Mouse (Mus musculus): ENCODE data around the gene Lhfp. TPM values are rescaled to one million over a fixed set of nuclear protein-coding genes. Genes with fewer than 3 reads are reported as not detected.

The Lhfp gene
- polyA plus RNA-seq, 1 experiment from 2014 or later = 57.0 TPM

GRCm38 (mm10) chr3:53045697-53046096 lies 4.4 kb downstream of the Lhfp start:
- peaks cover 13% of the 10 kb centered on the region; the same call in 1 of the 2 replicates for H3K27me3 ChIP-seq (ENCODE audit: insufficient read depth, poor library complexity, severe bottlenecking)
- no peak overlapping the region for H3K4me3 ChIP-seq
- H3K4me1 ChIP-seq (replicated peaks) = peaks cover 40% of the 10 kb centered on the region
- H3K9me3 ChIP-seq = no peaks in the 10 kb centered on the region
- no peak for DNase-seq (ENCODE audit: low spot score)
- no peak overlapping the region for H3K27ac ChIP-seq
- 88% methylated on average over 4 of the region's 4 CpGs for WGBS
- H3K36me3 ChIP-seq = 0 out of 2 replicates have a peak, but pooled peaks cover 6% of the 10 kb centered on the region

- Histone ChIP-seq H3K9me3 (no peaks in the 10 kb centered on the region), H3K36me3 (0 out of 2 replicates have a peak, but pooled peaks cover 6% of the 10 kb centered on the region), H3K27ac (no peak overlapping the region), H3K4me1 (replicated peaks) (peaks cover 35% of the 10 kb centered on the region), H3K4me3 (no peak overlapping the region), H3K27me3 (ENCODE audit: insufficient read depth, poor library complexity, severe bottlenecking) (peaks cover 13% of the 10 kb centered on the region; the same call in 1 of the 2 replicates)
- no peak for DNase-seq (ENCODE audit: low spot score)
- WGBS = 84% methylated on average over 6 of the region's 6 CpGs
These were observed 5.0 kb downstream of the Lhfp start for GRCm38 (mm10) chr3:53046371-53046770.

GRCm38 (mm10) chr3:53052385-53052784 lies 11.1 kb downstream of the Lhfp start:
- H3K4me3 ChIP-seq = no peak overlapping the region
- H3K27me3 ChIP-seq (ENCODE audit: insufficient read depth, poor library complexity, severe bottlenecking) = no peaks in the 10 kb centered on the region
- H3K36me3 ChIP-seq = no peaks in the 10 kb centered on the region
- peaks cover 29% of the 10 kb centered on the region for H3K4me1 ChIP-seq (replicated peaks)
- H3K9me3 ChIP-seq = no peaks in the 10 kb centered on the region
- H3K27ac ChIP-seq = no peak overlapping the region
- no peak for DNase-seq (ENCODE audit: low spot score)
- 37% methylated on average over 8 of the region's 8 CpGs for WGBS

- Histone ChIP-seq H3K27ac (no peak overlapping the region), H3K9me3 (no peaks in the 10 kb centered on the region), H3K27me3 (ENCODE audit: insufficient read depth, poor library complexity, severe bottlenecking) (no peaks in the 10 kb centered on the region), H3K4me3 (no peak overlapping the region), H3K36me3 (no peaks in the 10 kb centered on the region), H3K4me1 (replicated peaks) (peaks cover 27% of the 10 kb centered on the region)
- DNase-seq (ENCODE audit: low spot score) = no peak
- 89% methylated on average over 10 of the region's 10 CpGs for WGBS
These were observed 15.1 kb downstream of the Lhfp start for GRCm38 (mm10) chr3:53056430-53056829.

GRCm38 (mm10) chr3:53059959-53060358 lies 18.6 kb downstream of the Lhfp start:
- Histone ChIP-seq H3K36me3 (no peaks in the 10 kb centered on the region), H3K27ac (no peak overlapping the region), H3K4me1 (replicated peaks) (peaks cover 6% of the 10 kb centered on the region), H3K27me3 (ENCODE audit: insufficient read depth, poor library complexity, severe bottlenecking) (no peaks in the 10 kb centered on the region), H3K9me3 (no peaks in the 10 kb centered on the region), H3K4me3 (no peak overlapping the region)
- no peak for DNase-seq (ENCODE audit: low spot score)
- 83% methylated on average over 2 of the region's 2 CpGs for WGBS

GRCm38 (mm10) chr3:53063423-53064147 lies 22.3 kb downstream of the Lhfp start:
- H3K27me3 ChIP-seq (ENCODE audit: insufficient read depth, poor library complexity, severe bottlenecking) = no peaks in the 10 kb centered on the region
- H3K4me1 ChIP-seq (replicated peaks) = no peaks in the 10 kb centered on the region
- H3K27ac ChIP-seq = no peak overlapping the region
- no peak overlapping the region for H3K4me3 ChIP-seq
- no peaks in the 10 kb centered on the region for H3K9me3 ChIP-seq
- no peak for DNase-seq (ENCODE audit: low spot score)
- WGBS = 70% methylated on average over 13 of the region's 13 CpGs
- H3K36me3 ChIP-seq = peaks cover 3% of the 10 kb centered on the region; the same call in 1 of the 2 replicates

GRCm38 (mm10) chr3:53065267-53066094 lies 24.2 kb downstream of the Lhfp start:
- DNase-seq (ENCODE audit: low spot score) = no peak
- Histone ChIP-seq H3K9me3 (no peaks in the 10 kb centered on the region), H3K4me3 (no peak overlapping the region), H3K27ac (0 out of 2 replicates have a peak overlapping the region, but pooled peaks have one; percentile 30), H3K36me3 (peaks cover 3% of the 10 kb centered on the region; the same call in 1 of the 2 replicates), H3K4me1 (replicated peaks) (no peaks in the 10 kb centered on the region), H3K27me3 (ENCODE audit: insufficient read depth, poor library complexity, severe bottlenecking) (no peaks in the 10 kb centered on the region)
- 88% methylated on average over 13 of the region's 13 CpGs for WGBS

GRCm38 (mm10) chr3:53066095-53066372 lies 24.7 kb downstream of the Lhfp start:
- H3K4me1 ChIP-seq (replicated peaks) = no peaks in the 10 kb centered on the region
- no peaks in the 10 kb centered on the region for H3K9me3 ChIP-seq
- H3K27me3 ChIP-seq (ENCODE audit: insufficient read depth, poor library complexity, severe bottlenecking) = no peaks in the 10 kb centered on the region
- DNase-seq (ENCODE audit: low spot score) = no peak
- H3K27ac ChIP-seq = 0 out of 2 replicates have a peak overlapping the region, but pooled peaks have one; percentile 30
- no peak overlapping the region for H3K4me3 ChIP-seq
- 80% methylated on average over 4 of the region's 4 CpGs for WGBS
- H3K36me3 ChIP-seq = peaks cover 3% of the 10 kb centered on the region; the same call in 1 of the 2 replicates

GRCm38 (mm10) chr3:53068399-53068798 lies 27.1 kb downstream of the Lhfp start:
- Histone ChIP-seq H3K27me3 (ENCODE audit: insufficient read depth, poor library complexity, severe bottlenecking) (no peaks in the 10 kb centered on the region), H3K4me3 (no peak overlapping the region), H3K36me3 (peaks cover 3% of the 10 kb centered on the region; the same call in 1 of the 2 replicates), H3K4me1 (replicated peaks) (peaks cover 10% of the 10 kb centered on the region), H3K27ac (no peak overlapping the region), H3K9me3 (no peaks in the 10 kb centered on the region)
- WGBS = 92% methylated on average over 5 of the region's 5 CpGs
- no peak for DNase-seq (ENCODE audit: low spot score)

GRCm38 (mm10) chr3:53074264-53074663 lies 32.9 kb downstream of the Lhfp start:
- no peak for DNase-seq (ENCODE audit: low spot score)
- Histone ChIP-seq H3K27ac (no peak overlapping the region), H3K27me3 (ENCODE audit: insufficient read depth, poor library complexity, severe bottlenecking) (no peaks in the 10 kb centered on the region), H3K9me3 (no peaks in the 10 kb centered on the region), H3K4me3 (no peak overlapping the region), H3K4me1 (replicated peaks) (peaks cover 10% of the 10 kb centered on the region), H3K36me3 (no peaks in the 10 kb centered on the region)
- 87% methylated on average over 4 of the region's 4 CpGs for WGBS

GRCm38 (mm10) chr3:53074761-53075160 lies 33.4 kb downstream of the Lhfp start:
- 92% methylated on average over 3 of the region's 3 CpGs for WGBS
- H3K4me1 ChIP-seq (replicated peaks) = peaks cover 10% of the 10 kb centered on the region
- H3K36me3 ChIP-seq = no peaks in the 10 kb centered on the region
- no peak overlapping the region for H3K4me3 ChIP-seq
- H3K9me3 ChIP-seq = no peaks in the 10 kb centered on the region
- no peaks in the 10 kb centered on the region for H3K27me3 ChIP-seq (ENCODE audit: insufficient read depth, poor library complexity, severe bottlenecking)
- no peak for DNase-seq (ENCODE audit: low spot score)
- no peak overlapping the region for H3K27ac ChIP-seq

- H3K27me3 ChIP-seq (ENCODE audit: insufficient read depth, poor library complexity, severe bottlenecking) = no peaks in the 10 kb centered on the region
- H3K27ac ChIP-seq = no peak overlapping the region
- DNase-seq (ENCODE audit: low spot score) = no peak
- H3K36me3 ChIP-seq = no peaks in the 10 kb centered on the region
- no peaks in the 10 kb centered on the region for H3K4me1 ChIP-seq (replicated peaks)
- H3K4me3 ChIP-seq = no peak overlapping the region
- no peaks in the 10 kb centered on the region for H3K9me3 ChIP-seq
- 95% methylated on average over 6 of the region's 6 CpGs for WGBS
These were observed 39.0 kb downstream of the Lhfp start for GRCm38 (mm10) chr3:53080286-53080685.

GRCm38 (mm10) chr3:53080710-53081109 lies 39.4 kb downstream of the Lhfp start:
- WGBS = 95% methylated on average over 8 of the region's 8 CpGs
- H3K27me3 ChIP-seq (ENCODE audit: insufficient read depth, poor library complexity, severe bottlenecking) = no peaks in the 10 kb centered on the region
- H3K36me3 ChIP-seq = no peaks in the 10 kb centered on the region
- no peaks in the 10 kb centered on the region for H3K4me1 ChIP-seq (replicated peaks)
- H3K27ac ChIP-seq = no peak overlapping the region
- DNase-seq (ENCODE audit: low spot score) = no peak
- H3K9me3 ChIP-seq = no peaks in the 10 kb centered on the region
- no peak overlapping the region for H3K4me3 ChIP-seq
